Mouse (Mus musculus) hindlimb bud, embryonic 11.5 days (tissue): ENCODE results near the gene Capn15.

ENCODE experiments used
- DNase-seq: peaks from one replicate; pipeline ENCODE4 v3.0.0-alpha.2; 2012; ENCODE audit warnings: low read depth, low spot score; ENCODE audit errors: extremely low spot score

The Capn15 gene

GRCm38 (mm10) chr17:25956631-25957030 lies 29.0 kb downstream of the Capn15 start:
- DNase-seq = no peak

GRCm38 (mm10) chr17:25956201-25956600 lies 29.4 kb downstream of the Capn15 start:
- no peak for DNase-seq

- no peak for DNase-seq
Measured at GRCm38 (mm10) chr17:25955736-25956135, 29.9 kb downstream of the Capn15 start.

DNA sequence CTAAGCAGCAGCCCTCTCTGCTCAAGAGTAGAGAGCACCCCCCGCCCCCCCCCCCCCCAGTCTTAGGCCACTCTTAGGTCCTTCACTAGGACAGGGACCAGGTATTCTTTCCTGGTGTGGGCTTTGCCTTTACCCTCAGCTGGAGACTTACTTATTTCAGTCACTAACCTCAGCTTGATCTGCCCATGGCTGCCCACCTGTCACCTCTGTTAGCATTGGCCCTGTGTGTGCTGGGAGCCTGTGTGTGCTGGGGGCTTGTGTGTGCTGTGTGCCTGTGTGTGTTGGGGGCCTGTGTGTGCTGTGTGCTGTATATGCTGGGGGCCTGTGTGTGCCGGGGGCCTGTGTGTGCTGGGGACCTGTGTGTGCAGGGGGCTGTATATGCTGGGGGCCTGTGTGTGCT lies 30.9 kb downstream of the Capn15 start:
- DNase-seq = no peak

DNA sequence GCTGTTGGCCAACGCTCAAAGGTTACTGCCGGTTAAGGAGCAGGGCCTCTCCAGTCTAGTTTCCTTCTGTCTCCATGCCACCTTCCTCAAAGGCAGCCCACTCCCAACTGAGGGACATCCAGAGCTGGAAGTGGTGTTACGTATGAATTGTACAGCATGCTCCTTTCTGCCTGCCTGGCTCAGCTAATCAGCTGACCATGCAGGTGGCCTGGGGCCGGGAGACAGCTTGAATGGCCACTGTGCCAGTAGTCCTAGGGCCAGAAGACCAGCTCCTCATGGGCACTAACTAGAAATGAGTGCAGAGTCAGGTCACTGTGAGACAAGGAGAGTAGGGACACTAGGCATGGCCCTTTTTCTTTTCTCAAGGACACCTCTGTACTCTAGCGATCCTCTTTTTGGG lies 32.4 kb downstream of the Capn15 start:
- no peak for DNase-seq

- no peak for DNase-seq
Measured at GRCm38 (mm10) chr17:25951803-25952623, 33.6 kb downstream of the Capn15 start, which contains the start of gene A930017K11Rik. A930017K11Rik (minus strand) TSS chr17:25952565.

- no peak for DNase-seq
Measured at GRCm38 (mm10) chr17:25951225-25951802, 34.3 kb downstream of the Capn15 start.

GRCm38 (mm10) chr17:25950706-25951105 lies 34.9 kb downstream of the Capn15 start:
- no peak for DNase-seq

DNA sequence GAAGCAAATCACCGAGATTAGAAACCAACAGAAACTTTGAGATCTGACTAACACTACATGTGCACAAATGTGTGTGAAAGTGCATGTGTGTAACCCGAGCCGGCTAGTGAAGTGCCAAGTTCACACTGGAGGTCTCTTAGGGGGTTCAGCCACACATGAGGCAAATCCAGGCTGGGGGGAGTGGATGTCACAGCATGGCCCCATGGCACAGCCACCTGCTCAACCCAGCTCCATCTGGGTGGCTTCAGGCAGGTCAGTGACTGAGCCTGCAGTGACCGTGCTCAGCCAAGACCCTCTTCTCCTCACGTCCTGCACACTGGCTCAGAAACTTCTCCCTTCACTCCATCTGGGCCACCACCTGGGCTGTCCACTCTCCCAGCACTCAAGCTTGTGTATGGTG lies 35.6 kb downstream of the Capn15 start:
- DNase-seq = no peak

- DNase-seq = no peak
Measured at GRCm38 (mm10) chr17:25948051-25948450, 37.5 kb downstream of the Capn15 start.

DNA sequence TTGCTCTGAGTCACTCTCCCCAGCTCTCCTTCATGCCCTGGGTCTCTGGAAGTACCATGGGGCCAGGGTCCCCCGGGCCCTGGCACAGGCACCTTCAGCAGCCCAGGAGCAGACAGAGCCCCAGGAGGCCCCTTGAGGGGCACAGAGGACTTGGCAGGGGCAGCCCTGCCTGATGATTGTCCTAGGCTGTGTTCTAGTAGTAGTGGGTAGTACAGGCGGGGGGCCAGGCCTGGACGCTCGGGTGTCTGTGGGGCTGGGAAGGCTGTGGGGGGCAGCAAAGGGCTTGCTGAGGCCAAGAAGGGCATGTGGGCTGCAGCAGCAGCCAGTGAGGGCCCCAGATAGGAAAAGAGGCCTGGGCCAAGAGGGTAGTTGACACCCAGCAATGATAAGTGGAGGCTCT lies 38.0 kb downstream of the Capn15 start:
- DNase-seq = no peak

GRCm38 (mm10) chr17:25946891-25947290 lies 38.7 kb downstream of the Capn15 start:
- no peak for DNase-seq

GRCm38 (mm10) chr17:25946349-25946748 lies 39.2 kb downstream of the Capn15 start:
- no peak for DNase-seq

DNA sequence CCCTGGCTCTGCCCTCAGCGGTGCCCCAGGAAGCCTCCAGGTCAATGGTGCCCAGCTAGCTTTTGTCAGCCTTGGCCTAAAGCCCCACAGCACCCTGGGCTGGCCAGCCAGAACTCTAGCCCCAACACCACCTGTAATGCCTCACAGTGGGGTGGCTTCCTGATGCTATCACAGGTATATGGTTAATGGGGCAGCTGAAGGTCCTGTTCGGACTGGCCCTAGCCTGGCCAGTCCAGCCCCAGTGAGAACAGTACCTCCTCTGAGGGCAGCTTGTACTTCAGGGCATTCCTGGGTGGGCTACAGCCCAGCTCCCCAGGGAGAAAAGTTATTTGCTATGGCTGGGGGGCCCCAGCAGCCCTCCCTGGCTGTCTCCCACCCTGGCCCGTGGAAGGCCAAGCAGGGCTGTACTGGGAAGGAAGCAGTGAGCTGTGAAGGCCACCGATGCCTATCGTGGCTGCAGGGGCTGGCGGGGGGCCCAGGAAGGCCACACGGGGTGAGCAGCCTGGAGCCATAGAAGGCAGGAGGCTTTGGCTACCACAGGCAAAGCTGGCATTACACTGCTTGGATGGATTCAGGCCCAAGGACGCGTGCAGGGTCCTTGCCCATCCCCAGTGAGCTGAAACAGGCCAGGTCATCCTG lies 40.0 kb downstream of the Capn15 start:
- DNase-seq = no peak

- no peak for DNase-seq
Measured at GRCm38 (mm10) chr17:25944366-25945163, 41.0 kb downstream of the Capn15 start, which contains the start of the genes Pigq and Nhlrc4. Pigq (minus strand) TSS chr17:25944936. Nhlrc4 (minus strand) TSS chr17:25944961.

- no peak for DNase-seq
Measured at GRCm38 (mm10) chr17:25943769-25944168, 41.8 kb downstream of the Capn15 start.

- DNase-seq = no peak
Measured at GRCm38 (mm10) chr17:25943221-25943620, 42.4 kb downstream of the Capn15 start.

DNA sequence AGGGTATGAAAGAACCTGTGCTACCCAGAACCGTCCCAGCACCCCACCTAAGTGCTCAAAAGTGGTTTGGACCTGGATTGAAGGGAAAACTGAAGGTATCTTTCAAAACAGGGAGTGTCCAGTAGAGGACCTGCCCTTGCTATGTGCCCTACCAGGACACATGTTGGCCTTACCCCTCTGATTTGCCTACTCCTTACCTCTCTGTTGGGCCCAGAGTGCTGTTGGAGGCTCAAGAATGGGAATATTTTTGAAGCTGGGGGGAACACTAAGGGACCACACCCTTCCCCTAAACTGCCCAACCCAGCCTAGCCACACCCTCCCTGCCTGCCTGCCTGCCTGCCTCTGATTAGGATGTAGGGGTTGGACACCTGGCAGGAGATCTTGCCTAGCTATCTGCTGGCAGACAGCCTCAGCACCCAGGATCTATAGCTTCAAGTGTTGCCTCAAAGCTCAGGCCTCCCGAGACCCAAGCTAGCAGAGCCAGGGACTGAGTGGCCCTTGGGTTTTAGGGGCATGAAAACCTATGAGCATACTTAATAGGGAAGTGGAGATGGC lies 42.9 kb downstream of the Capn15 start:
- no peak for DNase-seq

DNA sequence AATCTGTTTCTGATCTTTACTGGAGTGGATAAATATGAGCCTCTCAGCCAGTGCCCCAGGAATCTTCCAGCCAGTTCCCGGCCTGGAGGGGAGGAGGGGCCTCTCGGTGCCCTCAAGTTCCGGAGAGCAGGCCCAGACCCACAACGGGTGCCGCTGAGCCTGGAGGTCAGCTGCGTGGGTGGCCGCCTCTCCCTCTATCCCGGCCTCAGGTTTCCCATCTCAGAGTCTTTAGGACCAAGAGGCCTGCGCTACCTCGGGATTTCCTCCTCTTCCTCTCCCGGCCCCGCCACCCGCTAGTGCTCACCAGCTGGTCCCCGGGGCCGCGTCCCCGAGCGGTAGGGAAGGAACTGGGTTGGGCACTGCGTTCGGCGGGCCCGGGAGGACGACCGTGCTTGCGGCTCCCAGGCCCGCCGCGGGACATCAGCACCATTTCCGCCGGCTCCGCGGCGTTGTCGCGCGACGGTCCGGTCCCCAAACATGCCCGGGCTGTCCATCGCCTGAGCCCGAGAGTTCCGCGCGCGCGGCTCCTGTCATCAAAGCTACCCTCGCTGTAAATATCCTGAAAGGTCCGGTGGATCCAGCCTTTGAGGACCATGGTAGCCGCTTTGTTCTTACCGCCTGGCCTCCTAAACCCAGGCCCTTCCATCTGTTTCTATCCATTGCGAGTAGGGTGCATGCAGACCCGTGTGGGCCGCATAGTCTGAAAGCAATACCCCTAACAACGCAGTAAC lies 43.9 kb downstream of the Capn15 start:
- DNase-seq = no peak

GRCm38 (mm10) chr17:25934526-25934925 lies 51.1 kb downstream of the Capn15 start:
- no peak for DNase-seq
